Mouse (Mus musculus) lung, embryonic 14.5 days (tissue): Measurements from ENCODE around the gene Aff3. TPM values are rescaled to one million over a fixed set of nuclear protein-coding genes. Genes with fewer than 3 reads are reported as not detected.

Experiments used
- ATAC-seq: fragments of 200-750 bp; cut with Nextera tagmentation; 2 replicates; pipeline ENCODE4 v1.8.0; 2017; ENCODE audit warnings: mild to moderate bottlenecking, moderate TSS enrichment, moderate library complexity; ENCODE audit not compliant: insufficient read depth
- DNase-seq: peaks from one replicate; pipeline ENCODE4 v3.0.0-alpha.2; 2015
- H3K27ac ChIP-seq: fragments of 300-500 bp; sonication (generic); 2 replicates; pipeline ENCODE4 v1.5.1; 2014; ENCODE audit warnings: low read depth, mild to moderate bottlenecking, moderate library complexity
- H3K27me3 ChIP-seq: fragments of 300-500 bp; sonication (generic); 2 replicates; pipeline ENCODE4 v1.6.1; 2014; ENCODE audit warnings: low read length, control low read depth; ENCODE audit not compliant: insufficient read depth
- H3K36me3 ChIP-seq: fragments of 300-500 bp; sonication (generic); 2 replicates; pipeline ENCODE4 v1.6.1; 2014; ENCODE audit warnings: control low read depth; ENCODE audit not compliant: insufficient read depth
- H3K4me1 ChIP-seq: fragments of 300-500 bp; sonication (generic); 2 replicates; pipeline ENCODE4 v1.6.1; 2014; ENCODE audit warnings: antibody characterized with exemption, control low read depth; ENCODE audit not compliant: insufficient read depth
- H3K4me2 ChIP-seq: fragments of 300-500 bp; sonication (generic); 2 replicates; pipeline ENCODE4 v1.6.1; 2014; ENCODE audit warnings: mild to moderate bottlenecking
- H3K4me3 ChIP-seq: fragments of 300-500 bp; sonication (generic); 2 replicates; pipeline ENCODE4 v1.5.1; 2014; ENCODE audit warnings: low read depth, low read length
- H3K9ac ChIP-seq: fragments of 300-500 bp; sonication (generic); 2 replicates; pipeline ENCODE4 v1.6.1; 2014
- H3K9me3 ChIP-seq: fragments of 300-500 bp; sonication (generic); 2 replicates; pipeline ENCODE4 v1.6.1; 2016; ENCODE audit warnings: low read depth, low read length, control low read depth
- CTCF ChIP-seq: IDR thresholded peaks from 2 replicates; pipeline ENCODE4 v1.5.1; 2016; ENCODE audit warnings: antibody characterized with exemption, low read depth
- WGBS: fragments of 180-500 bp; shearing (Covaris S2); extraction: QIAGEN DNeasy Blood & Tissue Kit; methylation state at CpG from one replicate; pipeline ENCODE4 v1.1.7; 2014; 5-methylcytosine and 5-hydroxymethylcytosine counted together
- polyA plus RNA-seq: library from polyadenylated mRNA; unstranded; fragments of >200 nt; fragmentation: Nextera tagmentation; extraction: Ambion mirVana; gene quantifications from 2 replicates; pipeline ENCODE4 v1.2.1, GENCODE M21; 2014

Gene Aff3
- polyA plus RNA-seq, 1 experiment from 2014 or later, result 15.2 TPM

GRCm38 (mm10) chr1:38514634-38515011, 150.1 kb downstream of the Aff3 start:
- no peak overlapping the region for H3K9ac ChIP-seq
- no peak for TF ChIP-seq CTCF
- no peak overlapping the region for H3K4me3 ChIP-seq
- no peak overlapping the region for H3K27ac ChIP-seq
- H3K9me3 ChIP-seq, result no peaks in the 10 kb centered on the region
- no peak for DNase-seq
- H3K36me3 ChIP-seq, result no peaks in the 10 kb centered on the region
- 66% methylated on average over 4 of the region's 4 CpGs for WGBS
- no peaks in the 10 kb centered on the region for H3K27me3 ChIP-seq
- H3K4me2 ChIP-seq, result no peak overlapping the region
- peaks cover 13% of the 10 kb centered on the region; the same call in 1 of the 2 replicates for H3K4me1 ChIP-seq
- no peak for ATAC-seq

GRCm38 (mm10) chr1:38513970-38514633, 150.7 kb downstream of the Aff3 start:
- WGBS, result 79% methylated on average over 12 of the region's 12 CpGs

GRCm38 (mm10) chr1:38512258-38513081, 152.3 kb downstream of the Aff3 start:
- Histone ChIP-seq H3K36me3 (no peaks in the 10 kb centered on the region), H3K4me2 (peak overlapping the region; percentile 32), H3K4me1 (peaks cover 13% of the 10 kb centered on the region; the same call in 1 of the 2 replicates), H3K4me3 (no peak overlapping the region; the same call in 1 of the 2 replicates), H3K9ac (no peak overlapping the region), H3K9me3 (no peaks in the 10 kb centered on the region), H3K27ac (peak overlapping the region; percentile 32), H3K27me3 (no peaks in the 10 kb centered on the region)
- ATAC-seq (peak; percentile 49; the same call in 1 of the 2 replicates), DNase-seq (peak; percentile 78)
- 23% methylated on average over 15 of the region's 15 CpGs for WGBS
- no peak for TF ChIP-seq CTCF

More at GRCm38 (mm10) chr1:38513970-38514633, 150.7 kb downstream of the Aff3 start:
- Histone ChIP-seq H3K9me3 (no peaks in the 10 kb centered on the region), H3K4me2 (no peak overlapping the region), H3K9ac (no peak overlapping the region), H3K27ac (no peak overlapping the region), H3K4me1 (peaks cover 13% of the 10 kb centered on the region; the same call in 1 of the 2 replicates), H3K36me3 (no peaks in the 10 kb centered on the region), H3K27me3 (no peaks in the 10 kb centered on the region), H3K4me3 (no peak overlapping the region)
- ATAC-seq (no peak), DNase-seq (no peak)
- no peak for TF ChIP-seq CTCF

- no peak overlapping the region for H3K27ac ChIP-seq
- H3K4me1 ChIP-seq, result peaks cover 13% of the 10 kb centered on the region; the same call in 1 of the 2 replicates
- DNase-seq (no peak), ATAC-seq (no peak)
- no peaks in the 10 kb centered on the region for H3K27me3 ChIP-seq
- TF ChIP-seq CTCF, result no peak
- no peak overlapping the region for H3K4me3 ChIP-seq
- no peak overlapping the region for H3K4me2 ChIP-seq
- no peak overlapping the region for H3K9ac ChIP-seq
- H3K9me3 ChIP-seq, result no peaks in the 10 kb centered on the region
- WGBS, result 39% methylated on average over 5 of the region's 5 CpGs
- no peaks in the 10 kb centered on the region for H3K36me3 ChIP-seq
Measured at GRCm38 (mm10) chr1:38511076-38511475, 153.7 kb downstream of the Aff3 start.

- TF ChIP-seq CTCF, result no peak
- 86% methylated on average over 8 of the region's 8 CpGs for WGBS
- Histone ChIP-seq H3K9ac (no peak overlapping the region), H3K4me3 (no peak overlapping the region), H3K4me1 (peaks cover 13% of the 10 kb centered on the region; the same call in 1 of the 2 replicates), H3K36me3 (no peaks in the 10 kb centered on the region), H3K27me3 (no peaks in the 10 kb centered on the region), H3K9me3 (no peaks in the 10 kb centered on the region), H3K4me2 (no peak overlapping the region), H3K27ac (no peak overlapping the region)
- DNase-seq, result no peak
- ATAC-seq, result no peak
Measured at GRCm38 (mm10) chr1:38509301-38509700, 155.5 kb downstream of the Aff3 start.

GRCm38 (mm10) chr1:38507636-38508179, 157.0 kb downstream of the Aff3 start:
- Histone ChIP-seq H3K36me3 (no peaks in the 10 kb centered on the region), H3K4me3 (no peak overlapping the region), H3K9me3 (no peaks in the 10 kb centered on the region), H3K4me1 (peaks cover 5% of the 10 kb centered on the region; the same call in 1 of the 2 replicates), H3K9ac (no peak overlapping the region), H3K27ac (no peak overlapping the region), H3K4me2 (no peak overlapping the region), H3K27me3 (no peaks in the 10 kb centered on the region)
- TF ChIP-seq CTCF, result no peak
- ATAC-seq (no peak), DNase-seq (no peak)
- 67% methylated on average over 7 of the region's 7 CpGs for WGBS

- Histone ChIP-seq H3K4me1 (0 out of 2 replicates have a peak, but pooled peaks cover 2% of the 10 kb centered on the region), H3K4me2 (no peak overlapping the region), H3K36me3 (no peaks in the 10 kb centered on the region), H3K27me3 (no peaks in the 10 kb centered on the region), H3K4me3 (no peak overlapping the region), H3K9me3 (no peaks in the 10 kb centered on the region), H3K27ac (no peak overlapping the region), H3K9ac (no peak overlapping the region)
- DNase-seq, result no peak
- ATAC-seq, result no peak
- no peak for TF ChIP-seq CTCF
- 92% methylated on average over 3 of the region's 3 CpGs for WGBS
Measured at GRCm38 (mm10) chr1:38506396-38506795, 158.4 kb downstream of the Aff3 start.
